Mouse (Mus musculus) MEL (cell line): ENCODE results near the gene Pcsk4.

Experiments
- CTCF ChIP-seq, 3 experiments: IDR thresholded peaks in 2 of 3; conservative IDR thresholded peaks in 1 of 3; 2 replicates each; pipeline ENCODE4 v1.5.1; 2011 to 2012; ENCODE audit warnings: low read length in 3 of 3, low read depth in 2 of 3, mild to moderate bottlenecking in 2 of 3, improper control_type of control experiment in 1 of 3, inconsistent platforms in 1 of 3, mixed read lengths in 1 of 3, moderate library complexity in 1 of 3; ENCODE audit not compliant: control insufficient read depth in 1 of 3, insufficient read depth in 1 of 3, poor library complexity in 1 of 3, severe bottlenecking in 1 of 3
- EP300 ChIP-seq, 2 experiments: IDR thresholded peaks; 2 replicates each; pipeline ENCODE4 v1.6.1; 2011; ENCODE audit warnings: improper control_type of control experiment in 2 of 2, low read length in 2 of 2, low read depth in 1 of 2, mild to moderate bottlenecking in 1 of 2
- MAFK ChIP-seq: IDR thresholded peaks from 2 replicates; pipeline ENCODE4 v1.6.1; 2011; ENCODE audit warnings: low read depth, mild to moderate bottlenecking, low read length, improper control_type of control experiment, borderline replicate concordance
- MYB ChIP-seq: IDR thresholded peaks from 2 replicates; pipeline ENCODE4 v1.6.1; 2011; ENCODE audit warnings: mild to moderate bottlenecking, low read depth, low read length, improper control_type of control experiment
- POLR2A ChIP-seq, 2 experiments: IDR thresholded peaks; 2 replicates each; pipeline ENCODE4 v1.6.1; 2011 to 2012; ENCODE audit warnings: low read length in 2 of 2, mild to moderate bottlenecking in 2 of 2, control low read depth in 1 of 2, improper control_type of control experiment in 1 of 2, low read depth in 1 of 2, moderate library complexity in 1 of 2; ENCODE audit not compliant: control insufficient read depth in 1 of 2, insufficient read depth in 1 of 2, poor library complexity in 1 of 2
- TBP ChIP-seq: IDR thresholded peaks from 2 replicates; pipeline ENCODE4 v1.8.0; 2011; ENCODE audit warnings: low read depth, low read length, improper control_type of control experiment
- TCF12 ChIP-seq: IDR thresholded peaks from 2 replicates; pipeline ENCODE4 v1.6.1; 2014; ENCODE audit warnings: low read depth, mild to moderate bottlenecking, inconsistent platforms, low read length, improper control_type of control experiment, moderate library complexity
- ZC3H11A ChIP-seq: IDR thresholded peaks from 2 replicates; pipeline ENCODE4 v1.6.1; 2012; ENCODE audit warnings: low read depth, mild to moderate bottlenecking, inconsistent platforms, low read length, improper control_type of control experiment

DNA sequence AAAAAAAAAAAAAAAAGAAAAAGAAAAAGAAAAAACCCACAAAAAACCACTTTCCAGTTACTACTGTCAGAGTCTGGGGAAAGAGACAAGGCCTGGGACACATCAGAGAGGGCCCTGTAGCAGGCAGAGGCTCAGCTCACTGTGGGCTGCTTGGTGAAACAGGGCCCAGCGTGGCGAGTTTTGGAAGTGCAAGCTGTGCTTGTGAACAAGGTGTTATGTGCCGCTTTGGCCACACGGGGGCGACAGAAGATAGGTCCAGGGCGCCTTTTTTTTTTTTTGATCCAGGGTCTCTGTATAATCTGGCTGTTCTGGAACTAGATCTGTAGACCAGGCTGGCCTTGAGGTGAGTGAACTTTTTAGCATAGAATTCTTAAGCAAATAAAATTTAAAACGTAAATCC is 46.9 kb upstream of the Pcsk4 start:
- no peak; the same call in 1 of the 2 replicates for TF ChIP-seq TCF12
- 0 out of 4 replicates have a peak, but pooled peaks of 1 of the 2 experiments have one; percentile 13 for TF ChIP-seq EP300 (IDR thresholded peaks at IDR 0.05; ENCODE audit: low read depth in 1 of 2, low read length in 2 of 2)
- TF ChIP-seq MYB, result no peak
- no peak for TF ChIP-seq MAFK
- peak; percentile 83 for TF ChIP-seq ZC3H11A
- no peak for TF ChIP-seq POLR2A (IDR thresholded peaks at IDR 0.05; ENCODE audit: control insufficient read depth in 1 of 2, insufficient read depth in 1 of 2, low read depth in 1 of 2, low read length in 2 of 2, poor library complexity in 1 of 2)
- peak; percentile 77 to 100 (median 90) for TF ChIP-seq CTCF (IDR thresholded peaks at IDR 0.05 in 2 of 3, conservative IDR thresholded peaks at IDR 0.05 in 1 of 3; ENCODE audit: control insufficient read depth in 1 of 3, insufficient read depth in 1 of 3, low read depth in 2 of 3, low read length in 3 of 3, poor library complexity in 1 of 3, severe bottlenecking in 1 of 3)
- no peak for TF ChIP-seq TBP
